Mouse (Mus musculus) embryonic facial prominence, embryonic 15.5 days (tissue): ENCODE measurements at regions not wholly inside any gene's neighbourhood (a gene's known extent, or its start where the extent isn't known, plus 50 kb on each side); places are given as distances from the start of the nearest gene placed in this dataset.

Source experiments
- ATAC-seq: fragments of 200-750 bp; cut with Nextera tagmentation; 2 replicates; pipeline ENCODE4 v1.8.0; 2017; ENCODE audit warnings: low read depth, moderate TSS enrichment; ENCODE audit not compliant: insufficient number of reproducible peaks, low FRiP score, low TSS enrichment
- H3K27ac ChIP-seq: fragments of 300-500 bp; sonication (generic); replicated peaks from 2 replicates; pipeline ENCODE4 v1.5.1; 2015; ENCODE audit warnings: mild to moderate bottlenecking, inconsistent platforms
- H3K27me3 ChIP-seq: fragments of 300-500 bp; sonication (generic); 2 replicates; pipeline ENCODE4 v1.6.1; 2015; ENCODE audit warnings: inconsistent platforms
- H3K36me3 ChIP-seq: fragments of 300-500 bp; sonication (generic); 2 replicates; pipeline ENCODE4 v1.6.1; 2015; ENCODE audit warnings: mild to moderate bottlenecking, inconsistent platforms
- H3K4me1 ChIP-seq: fragments of 300-500 bp; sonication (generic); 2 replicates; pipeline ENCODE4 v1.6.1; 2015; ENCODE audit warnings: inconsistent platforms
- H3K4me2 ChIP-seq: fragments of 300-500 bp; sonication (generic); replicated peaks from 2 replicates; pipeline ENCODE4 v1.6.1; 2015; ENCODE audit warnings: mild to moderate bottlenecking, inconsistent platforms
- H3K4me3 ChIP-seq: fragments of 300-500 bp; sonication (generic); replicated peaks from 2 replicates; pipeline ENCODE4 v1.5.1; 2015; ENCODE audit warnings: mild to moderate bottlenecking, inconsistent platforms
- H3K9ac ChIP-seq: fragments of 300-500 bp; sonication (generic); 2 replicates; pipeline ENCODE4 v1.6.1; 2015; ENCODE audit warnings: inconsistent platforms
- H3K9me3 ChIP-seq: fragments of 300-500 bp; sonication (generic); replicated peaks from 2 replicates; pipeline ENCODE4 v1.6.1; 2016; ENCODE audit warnings: inconsistent platforms
- WGBS: fragments of 180-500 bp; shearing (Covaris S2); methylation state at CpG from one replicate; pipeline ENCODE4 v1.1.7; 2015; 5-methylcytosine and 5-hydroxymethylcytosine counted together

DNA sequence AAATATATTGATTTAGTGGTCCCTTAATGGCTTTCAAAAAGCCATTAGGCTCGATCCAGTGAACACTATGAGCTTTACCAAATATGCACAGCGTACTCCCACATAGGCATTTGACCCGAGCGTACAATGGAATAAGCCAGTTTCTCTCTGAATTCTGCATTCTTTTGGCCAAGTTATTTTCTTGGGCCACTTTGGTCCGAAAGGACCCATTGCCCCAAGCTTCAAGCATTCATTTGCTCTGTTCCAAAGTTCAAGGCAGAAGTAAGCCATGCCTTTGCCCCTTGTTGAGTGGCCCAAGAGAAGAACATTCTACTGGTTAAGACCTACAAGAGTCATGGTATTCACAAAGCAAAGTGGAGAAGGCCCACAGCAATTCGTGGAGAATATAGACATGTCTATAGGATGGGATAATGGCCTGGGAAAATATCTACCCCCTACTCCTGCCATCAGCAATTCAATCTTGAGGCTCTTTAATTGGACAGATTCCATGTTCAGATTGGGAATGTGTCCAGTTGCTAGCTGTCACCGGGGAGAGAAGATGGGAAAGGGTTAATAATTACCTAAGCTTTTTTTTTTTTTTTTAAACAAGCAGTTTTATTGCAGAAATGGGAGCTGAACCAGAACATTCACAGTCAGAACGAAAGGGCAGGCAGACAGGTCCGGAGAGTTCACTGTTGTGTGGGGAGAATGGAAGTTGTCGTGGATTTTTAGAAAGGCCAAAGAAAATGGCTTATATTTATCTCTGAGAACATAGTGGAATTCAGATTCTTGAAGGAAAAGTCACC, 175.5 kb upstream of the Nr2f2 start:
- Histone ChIP-seq H3K27ac (no peak overlapping the region), H3K36me3 (no peaks in the 10 kb centered on the region), H3K27me3 (no peaks in the 10 kb centered on the region), H3K4me1 (no peaks in the 10 kb centered on the region), H3K4me2 (no peak overlapping the region), H3K9ac (no peak overlapping the region), H3K9me3 (no peaks in the 10 kb centered on the region), H3K4me3 (no peak overlapping the region)
- ATAC-seq: no peak
- 86% methylated on average over 10 of the region's 10 CpGs for WGBS

DNA sequence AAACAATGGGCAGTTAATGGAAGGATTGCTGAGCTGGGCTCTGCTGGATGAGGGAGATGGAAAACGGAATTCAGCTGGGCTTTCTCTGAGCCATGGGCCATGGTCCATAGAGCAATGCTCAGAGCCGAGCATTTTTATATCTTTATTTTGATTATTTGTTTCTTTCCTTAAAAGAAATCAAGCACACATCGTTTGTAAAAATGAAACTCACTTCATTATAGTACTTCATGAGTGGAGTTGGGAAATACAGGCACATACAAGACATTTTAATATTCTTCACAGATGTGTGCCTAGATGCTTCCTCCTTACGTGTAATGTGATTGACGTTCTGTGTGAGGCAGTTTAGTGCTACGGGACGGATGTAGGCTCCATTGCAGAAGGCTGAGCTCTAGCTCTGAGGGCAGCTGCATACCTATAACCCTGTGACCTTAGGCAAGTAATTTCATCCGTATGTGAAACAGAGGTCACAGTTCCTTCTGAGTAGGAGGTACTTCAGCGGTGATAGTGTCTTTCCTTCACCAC, 172.6 kb upstream of the Nr2f2 start:
- Histone ChIP-seq H3K27ac (no peak overlapping the region), H3K4me2 (no peak overlapping the region), H3K9me3 (no peaks in the 10 kb centered on the region), H3K9ac (no peak overlapping the region), H3K27me3 (no peaks in the 10 kb centered on the region), H3K4me1 (no peaks in the 10 kb centered on the region), H3K36me3 (no peaks in the 10 kb centered on the region), H3K4me3 (no peak overlapping the region)
- WGBS: 44% methylated on average over 9 of the region's 9 CpGs
- ATAC-seq: no peak

- Histone ChIP-seq H3K27me3 (no peaks in the 10 kb centered on the region), H3K4me2 (no peak overlapping the region), H3K27ac (no peak overlapping the region), H3K4me3 (no peak overlapping the region), H3K4me1 (no peaks in the 10 kb centered on the region), H3K9me3 (no peaks in the 10 kb centered on the region), H3K36me3 (no peaks in the 10 kb centered on the region), H3K9ac (no peak overlapping the region)
- no peak for ATAC-seq
- 72% methylated on average over 6 of the region's 6 CpGs for WGBS
Observed at GRCm38 (mm10) chr7:70536046-70536445, 169.5 kb upstream of the Nr2f2 start.

DNA sequence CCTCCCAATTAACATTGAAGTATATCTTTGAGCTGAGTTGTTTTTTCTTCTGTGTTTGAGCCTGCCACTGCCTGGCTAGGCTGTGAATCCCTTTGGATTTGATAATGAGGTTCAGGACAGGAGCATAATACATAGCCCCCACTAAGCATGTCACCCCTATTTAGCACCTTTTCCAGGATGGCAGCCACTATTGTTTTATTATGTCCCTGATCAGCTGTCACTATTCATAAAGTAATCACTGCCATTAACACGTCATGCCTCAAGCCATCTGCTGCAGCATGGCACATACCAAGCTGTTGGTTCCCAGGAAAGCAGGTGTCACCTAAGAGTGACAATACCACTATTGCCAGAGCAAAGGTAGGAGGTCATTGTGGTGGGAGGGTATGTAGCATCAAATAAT, 167.0 kb upstream of the Nr2f2 start:
- ATAC-seq: no peak
- Histone ChIP-seq H3K4me1 (no peaks in the 10 kb centered on the region), H3K4me2 (no peak overlapping the region), H3K9ac (no peak overlapping the region), H3K4me3 (no peak overlapping the region), H3K36me3 (no peaks in the 10 kb centered on the region), H3K27me3 (no peaks in the 10 kb centered on the region), H3K27ac (no peak overlapping the region), H3K9me3 (no peaks in the 10 kb centered on the region)
- WGBS: 77% methylated on average over 1 of the region's 1 CpGs

DNA sequence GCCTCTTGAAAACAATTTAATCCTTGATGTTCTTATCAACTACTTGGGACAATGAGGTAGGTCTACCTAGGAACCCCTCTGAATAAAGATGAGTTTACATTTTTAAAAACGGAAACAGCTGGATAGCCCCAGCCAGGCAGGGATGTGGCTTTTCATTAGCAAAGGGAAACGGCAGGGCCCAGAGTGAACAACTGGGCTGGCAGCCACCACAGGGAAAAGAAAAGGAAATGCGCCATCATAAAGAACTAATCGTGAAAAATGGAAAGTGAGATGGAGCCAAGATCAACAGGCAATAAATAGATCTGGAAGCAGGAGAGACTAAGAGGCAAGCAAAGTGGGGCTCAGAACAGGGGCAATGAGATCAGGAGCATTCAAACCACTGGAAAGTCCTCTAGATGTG, 161.4 kb upstream of the Nr2f2 start:
- Histone ChIP-seq H3K27ac (no peak overlapping the region), H3K27me3 (no peaks in the 10 kb centered on the region), H3K4me1 (no peaks in the 10 kb centered on the region), H3K9ac (no peak overlapping the region), H3K9me3 (no peaks in the 10 kb centered on the region), H3K4me2 (no peak overlapping the region), H3K4me3 (no peak overlapping the region), H3K36me3 (no peaks in the 10 kb centered on the region)
- WGBS: 54% methylated on average over 4 of the region's 4 CpGs
- no peak for ATAC-seq

DNA sequence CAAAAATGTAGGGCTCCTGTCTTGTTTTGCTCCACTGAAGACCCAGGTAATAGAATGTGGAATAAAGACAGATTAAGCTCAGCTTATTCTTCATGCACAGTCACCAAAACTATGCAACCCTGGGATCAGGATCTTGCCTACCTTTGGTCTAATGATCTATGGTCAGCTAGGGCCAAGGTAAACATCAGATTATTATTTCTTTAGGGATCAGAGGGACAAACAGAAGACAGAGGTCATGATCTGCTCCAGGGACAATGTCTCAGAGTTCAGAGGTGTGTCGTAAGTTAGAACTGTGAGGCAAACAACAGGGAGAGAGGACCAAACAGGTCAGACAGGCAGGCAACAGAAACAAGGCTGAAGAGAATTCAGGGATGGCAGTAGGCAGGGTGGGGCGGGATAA, 158.8 kb upstream of the Nr2f2 start:
- Histone ChIP-seq H3K4me1 (no peaks in the 10 kb centered on the region), H3K27ac (no peak overlapping the region), H3K4me3 (no peak overlapping the region), H3K4me2 (no peak overlapping the region), H3K9ac (no peak overlapping the region), H3K9me3 (no peaks in the 10 kb centered on the region), H3K36me3 (no peaks in the 10 kb centered on the region), H3K27me3 (no peaks in the 10 kb centered on the region)
- ATAC-seq: no peak
- 88% methylated on average over 2 of the region's 2 CpGs for WGBS

- Histone ChIP-seq H3K4me2 (no peak overlapping the region), H3K27me3 (no peaks in the 10 kb centered on the region), H3K36me3 (no peaks in the 10 kb centered on the region), H3K9me3 (no peaks in the 10 kb centered on the region), H3K4me3 (no peak overlapping the region), H3K27ac (no peak overlapping the region), H3K4me1 (no peaks in the 10 kb centered on the region), H3K9ac (no peak overlapping the region)
- no peak for ATAC-seq
- 92% methylated on average over 9 of the region's 9 CpGs for WGBS
Observed at GRCm38 (mm10) chr7:70524744-70525143, 158.2 kb upstream of the Nr2f2 start.

DNA sequence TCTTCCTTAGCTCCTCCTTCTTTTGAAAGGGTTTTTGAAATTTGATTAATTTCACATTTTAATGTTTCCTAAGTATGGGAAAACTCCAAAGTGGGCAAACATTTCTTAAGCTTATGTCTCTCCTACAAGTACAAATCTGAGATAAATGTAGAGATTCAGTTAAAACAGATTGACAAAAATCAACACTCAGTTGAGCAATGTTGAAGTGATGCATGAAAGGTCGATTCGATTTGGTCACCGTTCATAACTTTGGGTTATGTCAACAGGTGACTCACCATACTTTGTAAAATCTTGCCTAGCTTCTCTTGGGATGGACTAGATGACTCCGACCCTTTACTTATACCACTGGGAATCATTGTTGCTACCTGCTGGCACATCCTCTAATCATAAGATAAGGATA, 157.7 kb upstream of the Nr2f2 start:
- no peak for ATAC-seq
- Histone ChIP-seq H3K9me3 (no peaks in the 10 kb centered on the region), H3K27ac (no peak overlapping the region), H3K9ac (no peak overlapping the region), H3K36me3 (no peaks in the 10 kb centered on the region), H3K27me3 (no peaks in the 10 kb centered on the region), H3K4me2 (no peak overlapping the region), H3K4me1 (no peaks in the 10 kb centered on the region), H3K4me3 (no peak overlapping the region)
- WGBS: 94% methylated on average over 4 of the region's 4 CpGs

DNA sequence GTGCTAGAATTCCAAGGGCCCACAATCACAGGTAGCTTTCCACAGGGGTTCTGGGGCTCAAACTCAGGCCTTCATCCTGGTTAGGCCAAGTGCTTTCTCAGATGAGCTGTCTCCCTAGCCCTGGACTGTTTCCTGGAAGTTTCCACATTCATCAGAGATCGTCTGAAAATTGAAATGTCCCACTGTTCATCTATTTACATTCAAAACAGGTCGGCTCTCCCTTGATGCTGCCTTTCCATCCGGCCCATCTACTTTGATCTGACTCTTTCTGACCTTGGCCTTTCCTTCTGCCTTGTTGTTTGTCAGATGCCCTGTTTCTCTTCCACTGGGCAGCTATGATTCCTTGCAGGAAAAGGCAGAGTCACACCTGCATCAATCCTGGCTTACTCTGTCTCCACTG, 150.2 kb upstream of the Nr2f2 start:
- Histone ChIP-seq H3K36me3 (no peaks in the 10 kb centered on the region), H3K27me3 (no peaks in the 10 kb centered on the region), H3K27ac (no peak overlapping the region), H3K4me1 (peaks cover 12% of the 10 kb centered on the region), H3K9me3 (no peaks in the 10 kb centered on the region), H3K9ac (no peak overlapping the region), H3K4me2 (no peak overlapping the region), H3K4me3 (no peak overlapping the region)
- ATAC-seq: no peak
- WGBS: 67% methylated on average over 3 of the region's 3 CpGs

DNA sequence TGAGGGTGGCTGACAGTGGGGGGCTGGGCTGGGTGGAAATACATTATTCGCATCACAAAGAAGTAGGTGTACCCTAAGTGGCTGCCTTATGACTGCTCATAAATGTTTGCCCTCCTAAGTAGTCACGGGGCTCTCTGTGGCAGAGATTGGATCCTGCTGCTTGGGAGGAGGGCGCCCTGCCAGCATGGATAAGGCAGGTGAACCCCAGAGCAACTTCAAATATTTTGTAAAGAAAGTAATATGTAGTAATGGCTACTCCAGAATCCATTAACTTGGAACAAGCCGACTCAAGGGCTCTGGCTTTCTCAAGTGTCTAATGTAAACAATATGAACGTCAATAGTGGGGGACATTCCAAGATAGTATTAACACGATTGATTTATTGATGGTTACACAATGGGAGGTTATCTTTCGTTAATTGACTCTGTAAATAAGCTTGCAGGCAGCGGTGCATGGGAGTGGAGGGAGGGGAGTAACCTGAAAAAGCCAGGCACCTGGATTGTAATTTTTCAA, 148.9 kb upstream of the Nr2f2 start:
- Histone ChIP-seq H3K9me3 (no peaks in the 10 kb centered on the region), H3K4me2 (peak overlapping the region; percentile 10; the same call in 1 of the 2 replicates), H3K27me3 (no peaks in the 10 kb centered on the region), H3K27ac (peak overlapping the region; percentile 48; the same call in 1 of the 2 replicates), H3K9ac (no peak overlapping the region), H3K4me3 (no peak overlapping the region), H3K4me1 (peaks cover 12% of the 10 kb centered on the region), H3K36me3 (no peaks in the 10 kb centered on the region)
- ATAC-seq: no peak
- WGBS: 20% methylated on average over 8 of the region's 8 CpGs

DNA sequence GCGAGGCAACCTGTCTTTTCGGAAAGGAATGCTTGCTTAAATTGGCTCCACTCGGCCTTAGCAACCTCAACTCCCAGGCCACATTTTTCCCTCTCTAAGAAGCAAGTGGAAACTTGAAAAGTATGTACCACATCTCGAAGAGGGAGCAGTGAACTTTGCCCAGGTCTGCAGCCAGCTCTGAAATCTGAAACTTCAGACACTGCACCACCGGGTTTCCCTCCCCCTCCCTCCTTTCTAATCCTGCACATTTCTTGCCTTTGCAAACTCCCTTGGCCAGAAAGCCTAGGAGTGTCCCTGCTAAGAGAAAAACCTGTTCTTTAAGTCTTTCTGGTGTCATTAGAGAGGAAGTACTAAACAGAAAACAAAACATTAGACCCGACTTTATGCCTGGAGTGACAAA, 148.1 kb upstream of the Nr2f2 start:
- ATAC-seq: no peak
- Histone ChIP-seq H3K9ac (no peak overlapping the region), H3K4me3 (no peak overlapping the region), H3K27me3 (no peaks in the 10 kb centered on the region), H3K4me2 (peak overlapping the region; percentile 10), H3K27ac (no peak overlapping the region), H3K4me1 (peaks cover 12% of the 10 kb centered on the region), H3K9me3 (no peaks in the 10 kb centered on the region), H3K36me3 (no peaks in the 10 kb centered on the region)
- 1% methylated on average over 6 of the region's 6 CpGs for WGBS

DNA sequence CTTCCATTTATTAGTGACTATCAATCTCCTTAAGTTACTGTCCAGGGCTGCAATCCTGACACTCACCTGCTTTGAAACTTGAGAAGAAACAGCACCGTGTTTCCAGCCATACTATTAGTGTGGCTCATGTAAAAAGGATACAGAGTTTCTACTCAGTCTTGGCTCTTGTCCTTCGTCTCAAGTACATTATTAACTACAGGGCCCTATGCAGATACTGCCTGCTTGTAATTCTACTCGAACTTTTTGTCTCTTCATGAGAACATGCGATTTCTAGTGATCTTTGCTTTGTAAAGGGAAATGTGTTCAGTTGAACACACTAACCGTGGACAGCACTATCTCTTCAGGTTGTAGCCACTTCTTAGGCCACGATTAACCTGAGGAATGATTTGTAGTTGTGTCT, 145.8 kb upstream of the Nr2f2 start:
- H3K27ac ChIP-seq: no peak overlapping the region
- H3K4me3 ChIP-seq: no peak overlapping the region
- WGBS: 80% methylated on average over 6 of the region's 6 CpGs
- H3K27me3 ChIP-seq: no peaks in the 10 kb centered on the region
- peaks cover 12% of the 10 kb centered on the region for H3K4me1 ChIP-seq
- H3K9ac ChIP-seq: no peak overlapping the region
- H3K36me3 ChIP-seq: no peaks in the 10 kb centered on the region
- no peaks in the 10 kb centered on the region for H3K9me3 ChIP-seq
- ATAC-seq: no peak
- no peak overlapping the region for H3K4me2 ChIP-seq
